Mouse (Mus musculus): ENCODE measurements around the gene 1810049J17Rik. TPM values are rescaled to one million over a fixed set of nuclear protein-coding genes. Genes with fewer than 3 reads are reported as not detected.

Gene 1810049J17Rik
- polyA plus RNA-seq, 1 experiment from 2014 or later = 0.67 TPM

DNA sequence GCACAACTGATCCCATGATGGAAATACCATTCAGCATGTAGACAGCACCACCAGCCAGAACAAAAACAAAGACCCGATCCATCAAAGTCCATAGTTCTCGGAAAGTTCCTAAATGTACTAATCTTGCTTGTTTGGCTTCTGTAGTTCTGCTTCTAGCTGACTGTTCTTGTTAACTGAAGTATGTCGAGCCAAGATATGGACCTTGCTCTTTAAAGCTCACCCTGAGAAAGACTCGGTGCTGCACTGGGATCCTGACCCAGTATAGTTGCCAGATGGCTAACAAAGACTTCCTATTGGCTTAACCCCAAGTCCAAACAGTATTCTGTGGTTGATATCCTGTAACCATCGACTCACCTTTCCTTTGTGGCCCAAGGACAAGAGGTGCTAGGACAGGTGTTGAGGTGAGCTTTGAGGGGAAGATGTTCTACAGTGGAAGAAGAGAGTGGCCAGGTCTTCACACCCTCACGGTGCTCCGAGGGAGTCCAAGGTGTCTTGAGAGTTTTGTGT lies 23.4 kb downstream of the 1810049J17Rik start:
- Histone ChIP-seq H3K27ac (no peak overlapping the region), H3K4me1 (replicated peaks) (no peaks in the 10 kb centered on the region), H3K4me3 (replicated peaks) (no peak overlapping the region), H3K9me3 (no peaks in the 10 kb centered on the region), H3K9ac (replicated peaks) (no peak overlapping the region), H3K36me3 (no peaks in the 10 kb centered on the region), H3K4me2 (replicated peaks) (no peak overlapping the region), H3K27me3 (no peaks in the 10 kb centered on the region)
- 88% methylated on average over 7 of the region's 7 CpGs for WGBS
- ATAC-seq = no peak

DNA sequence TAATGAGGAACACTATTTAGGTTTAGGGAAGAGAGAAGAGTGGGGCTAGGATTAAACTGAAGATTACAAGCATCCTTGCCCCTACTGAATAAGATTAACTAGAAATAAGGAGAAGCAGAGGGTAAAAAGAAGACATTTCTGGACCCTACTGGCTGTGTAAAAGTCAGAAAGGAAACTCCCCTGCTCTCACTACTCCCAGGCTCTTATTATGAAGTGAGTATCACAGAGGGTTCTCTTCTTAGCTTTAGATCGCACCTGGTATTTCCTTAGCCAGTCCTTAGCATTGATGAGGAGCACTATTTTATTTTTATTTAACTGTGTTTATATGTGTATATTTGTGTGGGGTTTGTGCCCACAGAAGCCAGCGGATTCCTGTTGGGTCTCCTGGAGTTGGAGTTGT lies 25.5 kb downstream of the 1810049J17Rik start:
- H3K9me3 ChIP-seq = no peaks in the 10 kb centered on the region
- H3K9ac ChIP-seq (replicated peaks) = no peak overlapping the region
- no peak overlapping the region for H3K4me3 ChIP-seq (replicated peaks)
- H3K4me2 ChIP-seq (replicated peaks) = no peak overlapping the region
- no peaks in the 10 kb centered on the region for H3K36me3 ChIP-seq
- H3K4me1 ChIP-seq (replicated peaks) = no peaks in the 10 kb centered on the region
- no peak for ATAC-seq
- no peaks in the 10 kb centered on the region for H3K27me3 ChIP-seq
- WGBS = 56% methylated on average over 2 of the region's 2 CpGs
- H3K27ac ChIP-seq = no peak overlapping the region

DNA sequence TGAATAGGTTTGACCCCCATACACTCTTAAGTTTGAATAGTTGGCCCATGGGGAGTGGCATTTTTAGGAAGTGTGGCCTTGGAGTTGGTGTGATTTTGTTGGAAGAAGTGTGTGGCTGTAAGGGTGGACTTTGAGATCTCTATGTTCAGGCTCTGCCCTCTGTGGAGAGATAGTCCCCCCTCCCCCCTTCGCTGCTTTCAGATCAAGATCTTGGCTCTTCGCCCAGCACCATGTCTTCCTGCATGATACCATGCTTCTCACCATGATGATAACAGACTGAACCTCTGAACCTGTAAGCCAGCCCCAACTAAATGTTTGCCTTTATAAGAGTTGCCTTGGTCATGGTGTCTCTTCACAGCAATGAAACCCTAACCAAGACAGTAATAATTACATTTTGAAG lies 29.9 kb downstream of the 1810049J17Rik start:
- WGBS = 92% methylated on average over 2 of the region's 2 CpGs
- Histone ChIP-seq H3K27ac (no peak overlapping the region), H3K4me1 (replicated peaks) (no peaks in the 10 kb centered on the region), H3K9me3 (no peaks in the 10 kb centered on the region), H3K4me2 (replicated peaks) (no peak overlapping the region), H3K36me3 (no peaks in the 10 kb centered on the region), H3K4me3 (replicated peaks) (no peak overlapping the region), H3K27me3 (no peaks in the 10 kb centered on the region), H3K9ac (replicated peaks) (no peak overlapping the region)
- ATAC-seq = no peak

DNA sequence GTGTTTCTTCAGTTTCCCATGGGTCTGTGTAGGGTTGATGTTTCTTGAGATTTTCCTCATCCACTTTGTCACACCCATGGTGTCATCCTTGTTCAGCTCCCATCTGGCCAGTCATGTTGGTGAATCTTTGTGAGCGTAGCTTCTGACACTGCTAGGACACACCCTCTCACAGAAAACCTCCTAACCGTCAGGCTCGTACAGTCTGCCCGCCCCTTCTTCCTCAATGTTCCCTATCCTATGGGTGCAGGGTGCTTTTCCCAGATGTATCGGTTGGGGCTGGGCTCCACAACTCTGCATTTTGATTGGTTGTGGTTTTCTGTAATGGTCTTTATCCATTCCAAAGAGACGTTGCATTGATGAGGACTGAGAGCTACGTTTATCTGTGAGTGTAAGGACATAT lies 31.4 kb downstream of the 1810049J17Rik start:
- Histone ChIP-seq H3K9ac (replicated peaks) (no peak overlapping the region), H3K4me1 (replicated peaks) (no peaks in the 10 kb centered on the region), H3K9me3 (no peaks in the 10 kb centered on the region), H3K4me2 (replicated peaks) (no peak overlapping the region), H3K27ac (no peak overlapping the region), H3K27me3 (no peaks in the 10 kb centered on the region), H3K36me3 (no peaks in the 10 kb centered on the region), H3K4me3 (replicated peaks) (no peak overlapping the region)
- 86% methylated on average over 7 of the region's 7 CpGs for WGBS
- ATAC-seq = no peak

DNA sequence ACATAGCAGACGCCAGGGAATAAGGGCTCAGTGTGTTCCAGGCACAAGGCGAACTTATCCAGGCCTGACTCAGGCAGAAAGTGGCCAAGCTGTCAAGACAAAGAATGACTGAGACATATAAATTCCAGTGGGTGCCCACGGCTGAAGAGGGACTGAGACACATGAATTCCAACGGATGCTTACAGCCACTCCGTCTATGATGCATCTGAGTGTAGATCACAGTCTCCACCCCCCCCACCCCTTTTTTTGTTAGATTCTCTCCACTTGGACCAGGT lies 36.2 kb downstream of the 1810049J17Rik start:
- no peak overlapping the region for H3K9ac ChIP-seq (replicated peaks)
- H3K36me3 ChIP-seq = no peaks in the 10 kb centered on the region
- H3K4me1 ChIP-seq (replicated peaks) = no peaks in the 10 kb centered on the region
- H3K4me2 ChIP-seq (replicated peaks) = no peak overlapping the region
- WGBS = 91% methylated on average over 5 of the region's 5 CpGs
- H3K4me3 ChIP-seq (replicated peaks) = no peak overlapping the region
- H3K27me3 ChIP-seq = no peaks in the 10 kb centered on the region
- ATAC-seq = no peak
- H3K9me3 ChIP-seq = no peaks in the 10 kb centered on the region
- no peak overlapping the region for H3K27ac ChIP-seq

DNA sequence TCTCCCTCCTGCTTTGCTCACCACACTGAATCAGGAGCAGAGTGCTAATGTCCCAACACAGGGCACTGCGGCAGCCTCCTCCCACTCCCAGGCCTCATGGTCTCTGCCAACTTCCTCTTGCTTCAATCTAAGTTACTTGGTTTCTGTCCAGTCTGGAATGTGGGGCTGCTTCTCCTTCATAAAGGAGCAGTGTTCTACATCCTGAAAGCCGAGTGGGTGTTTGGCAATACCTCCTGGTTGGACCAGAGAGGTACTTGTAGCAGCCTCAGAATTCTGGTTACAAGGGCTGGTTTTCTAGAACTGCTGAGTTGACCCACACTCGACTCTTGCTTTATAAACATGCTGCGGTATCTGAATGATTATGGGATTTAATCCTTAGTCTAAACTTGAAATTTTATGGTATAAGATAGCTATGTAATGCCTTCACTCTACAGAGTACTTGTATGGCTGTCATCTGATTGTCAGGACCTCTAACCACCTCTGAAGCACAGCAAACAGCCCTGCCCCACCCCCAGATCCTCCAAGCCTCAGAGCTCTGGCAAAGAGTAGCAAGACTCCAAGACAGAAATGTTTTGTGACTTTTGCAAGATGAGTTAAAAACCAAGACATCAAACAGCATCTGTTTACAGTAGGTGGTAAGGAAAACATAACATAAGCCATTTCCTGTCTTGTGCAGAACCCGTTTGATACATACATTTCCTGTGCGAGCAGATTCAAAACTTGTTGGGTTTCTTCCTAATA lies 36.7 kb downstream of the 1810049J17Rik start:
- Histone ChIP-seq H3K36me3 (no peaks in the 10 kb centered on the region), H3K27ac (no peak overlapping the region), H3K4me2 (replicated peaks) (no peak overlapping the region), H3K9me3 (no peaks in the 10 kb centered on the region), H3K4me1 (replicated peaks) (no peaks in the 10 kb centered on the region), H3K27me3 (no peaks in the 10 kb centered on the region), H3K9ac (replicated peaks) (no peak overlapping the region), H3K4me3 (replicated peaks) (no peak overlapping the region)
- ATAC-seq = no peak
- 92% methylated on average over 6 of the region's 6 CpGs for WGBS

DNA sequence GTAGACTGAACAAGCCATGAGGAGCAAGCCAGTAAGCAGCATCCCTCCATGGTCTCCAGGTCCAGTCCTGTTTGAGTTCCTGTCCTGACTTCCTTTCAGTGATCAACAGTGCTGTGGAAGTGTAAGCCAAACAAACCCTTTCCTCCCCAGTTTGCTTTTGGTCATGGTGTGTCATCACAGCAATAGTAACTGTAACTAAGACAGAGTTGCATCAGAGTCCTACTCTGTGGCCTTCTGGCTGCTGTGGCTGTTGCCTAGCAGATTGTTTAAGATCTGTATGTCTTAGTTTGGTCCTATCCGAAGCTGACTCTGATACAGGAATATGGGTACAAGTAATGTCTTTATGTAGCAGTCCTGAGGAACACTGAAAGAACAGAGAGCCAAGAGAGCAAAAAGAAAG lies 41.9 kb downstream of the 1810049J17Rik start:
- Histone ChIP-seq H3K27me3 (no peaks in the 10 kb centered on the region), H3K9me3 (no peaks in the 10 kb centered on the region), H3K9ac (replicated peaks) (no peak overlapping the region), H3K4me3 (replicated peaks) (no peak overlapping the region), H3K27ac (no peak overlapping the region), H3K4me2 (replicated peaks) (no peak overlapping the region), H3K36me3 (no peaks in the 10 kb centered on the region), H3K4me1 (replicated peaks) (no peaks in the 10 kb centered on the region)
- no peak for ATAC-seq
- 97% methylated on average over 1 of the region's 1 CpGs for WGBS

DNA sequence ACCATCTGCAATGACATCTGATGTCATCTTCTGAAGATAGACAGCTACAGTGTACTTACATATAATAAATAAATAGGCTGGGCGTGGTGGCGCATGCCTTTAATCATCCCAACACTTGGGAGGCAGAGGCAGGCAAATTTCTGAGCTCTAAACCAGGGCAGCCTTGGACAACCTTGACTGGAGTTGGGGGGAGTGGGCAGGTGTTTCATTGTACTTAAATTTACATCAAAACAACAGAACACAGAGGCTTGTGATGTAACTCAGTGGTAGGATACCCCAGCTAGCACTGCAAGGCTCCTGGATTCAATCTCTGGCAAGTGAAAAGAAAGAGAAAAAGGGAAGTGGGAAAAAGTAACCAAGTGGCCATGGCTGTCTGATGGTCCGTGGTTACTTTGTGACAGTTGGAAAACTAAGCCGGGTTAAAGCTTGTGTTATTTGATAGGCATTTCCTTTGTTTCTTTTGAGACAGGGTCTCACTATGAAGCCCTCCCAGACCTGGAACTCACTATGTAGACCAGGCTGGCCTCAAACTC lies 46.5 kb downstream of the 1810049J17Rik start:
- Histone ChIP-seq H3K27ac (no peak overlapping the region), H3K4me3 (replicated peaks) (no peak overlapping the region), H3K9me3 (no peaks in the 10 kb centered on the region), H3K9ac (replicated peaks) (no peak overlapping the region), H3K4me1 (replicated peaks) (no peaks in the 10 kb centered on the region), H3K36me3 (peaks cover 12% of the 10 kb centered on the region), H3K4me2 (replicated peaks) (no peak overlapping the region), H3K27me3 (no peaks in the 10 kb centered on the region)
- ATAC-seq = no peak
- 75% methylated on average over 4 of the region's 4 CpGs for WGBS

DNA sequence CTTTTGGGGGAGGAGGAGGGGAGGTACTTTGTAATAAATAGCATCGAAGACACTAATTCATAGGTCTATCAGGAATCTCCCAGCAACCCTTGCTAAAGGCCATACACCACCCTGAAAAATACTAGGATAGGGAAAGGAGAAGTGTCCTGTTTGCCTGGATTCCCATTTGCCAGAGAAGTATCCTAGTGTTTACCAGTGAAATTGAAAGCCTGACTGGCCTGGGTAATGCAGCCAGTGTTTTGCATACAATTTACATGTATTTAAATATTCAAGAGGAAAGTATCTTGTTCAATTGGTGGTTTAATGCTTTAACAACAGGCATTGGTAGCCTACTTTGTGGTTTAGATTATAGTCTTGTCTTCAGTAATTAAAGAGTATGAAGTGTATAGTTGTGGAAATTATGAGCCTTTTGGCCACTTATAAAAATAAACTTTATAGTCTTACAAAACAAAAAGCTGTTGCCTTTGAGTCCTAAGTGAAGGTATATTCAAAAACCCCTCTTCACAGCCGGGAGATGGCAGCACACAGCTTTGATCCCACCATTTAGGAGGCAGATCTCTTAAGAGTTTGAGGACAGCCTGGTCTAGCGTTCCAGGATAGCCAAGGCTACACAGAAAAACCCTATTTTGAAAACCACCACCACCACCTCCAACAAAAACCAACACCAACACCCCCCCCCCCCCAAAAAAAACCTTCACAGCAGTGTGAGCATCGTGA lies 47.5 kb downstream of the 1810049J17Rik start:
- Histone ChIP-seq H3K27ac (no peak overlapping the region), H3K9me3 (no peaks in the 10 kb centered on the region), H3K4me2 (replicated peaks) (no peak overlapping the region), H3K4me3 (replicated peaks) (no peak overlapping the region), H3K9ac (replicated peaks) (no peak overlapping the region), H3K27me3 (no peaks in the 10 kb centered on the region), H3K4me1 (replicated peaks) (no peaks in the 10 kb centered on the region), H3K36me3 (peaks cover 20% of the 10 kb centered on the region)
- ATAC-seq = 0 out of 2 replicates have a peak, but pooled peaks have one; percentile 5
- 71% methylated on average over 4 of the region's 4 CpGs for WGBS

DNA sequence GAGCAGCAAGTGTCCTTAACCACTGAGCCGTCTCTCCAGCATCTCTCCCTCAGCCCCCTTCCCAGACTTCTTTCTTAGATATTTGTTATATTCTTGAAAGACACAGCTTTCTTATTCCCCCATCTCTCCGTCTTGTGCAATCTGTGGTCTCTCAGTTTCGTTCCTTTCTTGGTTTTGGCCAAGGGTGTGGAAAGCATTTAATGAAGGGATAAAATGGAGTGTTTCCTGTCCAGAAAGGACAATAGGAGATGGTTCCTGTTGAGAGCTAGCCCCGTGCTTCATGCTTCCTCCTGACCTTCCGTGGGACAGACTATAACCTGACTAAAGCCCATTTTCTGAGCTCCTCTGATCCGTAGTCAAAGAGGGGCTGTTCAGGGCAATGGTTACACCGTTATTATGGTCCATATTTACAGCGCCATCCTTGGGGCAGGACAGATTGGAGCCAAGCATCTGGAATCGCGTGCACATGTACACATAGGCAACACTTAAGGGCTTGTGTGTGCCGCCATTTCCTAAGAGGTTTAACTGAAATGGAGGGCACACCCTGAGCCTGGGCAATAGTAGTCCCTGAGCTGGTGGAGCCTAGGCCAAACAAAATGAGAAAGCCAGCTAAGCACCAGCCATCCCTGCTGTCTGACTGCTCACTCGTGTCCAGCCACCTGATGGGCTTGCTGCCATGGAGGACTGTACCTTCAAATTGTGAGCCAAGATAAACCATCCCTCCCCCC lies 48.2 kb downstream of the 1810049J17Rik start:
- 84% methylated on average over 12 of the region's 12 CpGs for WGBS
- 0 out of 2 replicates have a peak, but pooled peaks have one; percentile 35 for ATAC-seq
- Histone ChIP-seq H3K4me1 (replicated peaks) (no peaks in the 10 kb centered on the region), H3K9me3 (no peaks in the 10 kb centered on the region), H3K36me3 (peaks cover 27% of the 10 kb centered on the region), H3K27ac (no peak overlapping the region), H3K4me2 (replicated peaks) (no peak overlapping the region), H3K27me3 (no peaks in the 10 kb centered on the region), H3K4me3 (replicated peaks) (no peak overlapping the region), H3K9ac (replicated peaks) (no peak overlapping the region)
